Mouse (Mus musculus) embryonic facial prominence, embryonic 12.5 days (tissue): ENCODE results near the gene Kcng1. TPM values are rescaled to one million over a fixed set of nuclear protein-coding genes. Genes with fewer than 3 reads are reported as not detected.

Experiments
- ATAC-seq: fragments of 200-750 bp; cut with Nextera tagmentation; 2 replicates; pipeline ENCODE4 v1.8.0; 2017; ENCODE audit not compliant: insufficient number of reproducible peaks, insufficient read depth, low FRiP score, low TSS enrichment
- H3K27ac ChIP-seq: fragments of 300-500 bp; sonication (generic); 2 replicates; pipeline ENCODE4 v1.5.1; 2016; ENCODE audit warnings: mild to moderate bottlenecking
- H3K27me3 ChIP-seq: fragments of 300-500 bp; sonication (generic); 2 replicates; pipeline ENCODE4 v1.6.1; 2016; ENCODE audit warnings: mild to moderate bottlenecking, moderate library complexity
- H3K36me3 ChIP-seq: fragments of 300-500 bp; sonication (generic); 2 replicates; pipeline ENCODE4 v1.6.1; 2016; ENCODE audit warnings: mild to moderate bottlenecking
- H3K4me1 ChIP-seq: fragments of 300-500 bp; sonication (generic); 2 replicates; pipeline ENCODE4 v1.6.1; 2016
- H3K4me2 ChIP-seq: fragments of 300-500 bp; sonication (generic); replicated peaks from 2 replicates; pipeline ENCODE4 v1.6.1; 2016; ENCODE audit warnings: mild to moderate bottlenecking, moderate library complexity
- H3K4me3 ChIP-seq: fragments of 300-500 bp; sonication (generic); 2 replicates; pipeline ENCODE4 v1.5.1; 2016; ENCODE audit warnings: mild to moderate bottlenecking
- H3K9ac ChIP-seq: fragments of 300-500 bp; sonication (generic); 2 replicates; pipeline ENCODE4 v1.6.1; 2016; ENCODE audit warnings: mild to moderate bottlenecking, moderate library complexity
- H3K9me3 ChIP-seq: fragments of 300-500 bp; sonication (generic); 2 replicates; pipeline ENCODE4 v1.6.1; 2016; ENCODE audit warnings: mild to moderate bottlenecking, moderate library complexity
- WGBS: fragments of 180-500 bp; shearing (Covaris S2); methylation state at CpG from one replicate; pipeline ENCODE4 v1.1.7; 2016; 5-methylcytosine and 5-hydroxymethylcytosine counted together
- polyA plus RNA-seq: library from polyadenylated mRNA; unstranded; fragments of >200 nt; fragmentation: Nextera tagmentation; extraction: Ambion mirVana; gene quantifications from 2 replicates; pipeline ENCODE4 v1.2.1, GENCODE M21; 2016

The Kcng1 gene
- polyA plus RNA-seq, 1 experiment from 2014 or later = 2.0 TPM

GRCm38 (mm10) chr2:168233286-168233685 is 48.2 kb downstream of the Kcng1 start:
- Histone ChIP-seq H3K27me3 (no peaks in the 10 kb centered on the region), H3K27ac (no peak overlapping the region), H3K4me1 (peaks cover 25% of the 10 kb centered on the region), H3K36me3 (peaks cover 11% of the 10 kb centered on the region), H3K4me3 (no peak overlapping the region), H3K9me3 (no peaks in the 10 kb centered on the region), H3K9ac (no peak overlapping the region), H3K4me2 (no peak overlapping the region)
- 95% methylated on average over 5 of the region's 5 CpGs for WGBS
- no peak for ATAC-seq

GRCm38 (mm10) chr2:168231471-168231829 is 50.1 kb downstream of the Kcng1 start:
- Histone ChIP-seq H3K27me3 (no peaks in the 10 kb centered on the region), H3K4me2 (peak overlapping the region; percentile 100), H3K9me3 (no peaks in the 10 kb centered on the region), H3K9ac (peak overlapping the region; percentile 94), H3K4me1 (peaks cover 25% of the 10 kb centered on the region), H3K27ac (no peak overlapping the region), H3K36me3 (peaks cover 14% of the 10 kb centered on the region), H3K4me3 (peak overlapping the region; percentile 99)
- WGBS = 57% methylated on average over 33 of the region's 33 CpGs
- no peak for ATAC-seq

GRCm38 (mm10) chr2:168230773-168231470 is 50.6 kb downstream of the Kcng1 start:
- Histone ChIP-seq H3K27ac (peak overlapping the region; percentile 93), H3K4me2 (peak overlapping the region; percentile 100), H3K9ac (peak overlapping the region; percentile 94), H3K4me3 (peak overlapping the region; percentile 99), H3K36me3 (peaks cover 20% of the 10 kb centered on the region), H3K4me1 (peaks cover 25% of the 10 kb centered on the region), H3K9me3 (no peaks in the 10 kb centered on the region), H3K27me3 (no peaks in the 10 kb centered on the region)
- peak; percentile 26; the same call in 1 of the 2 replicates for ATAC-seq
- 3% methylated on average over 78 of the region's 105 CpGs for WGBS

GRCm38 (mm10) chr2:168230026-168230728 is 51.4 kb downstream of the Kcng1 start, which contains the start of the genes Gm20716, Dpm1 and Mocs3:
Gene Gm20716 (minus strand): TSS chr2:168230364.
Gene Dpm1 (minus strand): TSS chr2:168230591.
Gene Mocs3 (plus strand): TSS chr2:168230622.
- peak; percentile 83 for ATAC-seq
- Histone ChIP-seq H3K27ac (peak within 1 kb of the TSS; percentile 93), H3K9ac (peak within 1 kb of the TSS; percentile 94), H3K9me3 (no peaks in the 10 kb centered on the region), H3K4me3 (peak within 1 kb of the TSS; percentile 99), H3K36me3 (peaks cover 27% of the 10 kb centered on the region), H3K4me1 (peaks cover 25% of the 10 kb centered on the region), H3K27me3 (no peaks in the 10 kb centered on the region), H3K4me2 (peak within 1 kb of the TSS; percentile 100)
- WGBS = under 1% methylated on average over 69 of the region's 73 CpGs

DNA sequence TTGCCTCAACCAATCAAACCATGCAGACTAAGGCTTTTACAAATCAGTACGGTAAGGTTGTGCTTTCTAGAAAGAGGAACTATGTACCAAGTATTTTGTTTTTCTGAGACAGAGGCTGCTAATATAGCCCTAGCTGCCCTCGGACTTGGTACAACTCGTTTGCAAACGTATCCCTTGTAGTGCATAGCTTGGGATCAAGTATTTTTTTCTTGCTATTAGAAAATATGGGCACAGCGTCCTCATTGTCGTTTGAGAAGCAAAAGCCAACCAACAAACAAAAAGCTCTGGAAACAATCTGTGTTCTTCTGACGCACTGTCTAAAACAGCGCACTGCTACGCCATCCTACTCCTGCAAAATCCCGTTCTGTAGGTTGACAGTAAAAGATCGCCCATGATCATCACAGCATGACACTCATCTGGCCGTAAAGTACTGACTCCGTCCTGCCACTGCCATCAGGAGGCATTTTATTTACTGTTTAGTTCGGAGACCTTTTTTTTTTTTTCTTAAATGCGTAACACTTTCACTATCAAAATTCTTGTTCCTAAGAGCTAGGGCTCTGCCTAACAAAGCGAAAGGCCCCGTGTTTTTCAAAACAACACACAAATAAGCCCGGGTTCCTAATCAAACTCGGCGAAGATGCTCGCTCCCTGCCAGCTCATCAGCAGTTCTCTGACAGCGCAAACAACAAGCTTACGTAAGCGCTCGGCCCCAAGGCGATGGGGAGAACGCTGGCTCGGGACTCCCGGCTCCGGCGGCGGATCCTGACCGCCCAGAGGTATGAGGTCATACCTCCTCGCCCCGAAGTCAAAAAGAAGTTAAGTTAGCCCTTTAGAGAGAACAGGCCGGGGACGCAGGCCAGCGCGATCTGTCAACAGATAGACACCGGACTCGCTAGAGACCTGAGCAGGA is 52.2 kb downstream of the Kcng1 start:
- Histone ChIP-seq H3K4me1 (peaks cover 25% of the 10 kb centered on the region), H3K27me3 (no peaks in the 10 kb centered on the region), H3K4me2 (peak overlapping the region; percentile 100), H3K9ac (peak overlapping the region; percentile 94), H3K4me3 (peak overlapping the region; percentile 99), H3K27ac (peak overlapping the region; percentile 93), H3K9me3 (no peaks in the 10 kb centered on the region), H3K36me3 (peaks cover 35% of the 10 kb centered on the region)
- 19% methylated on average over 39 of the region's 41 CpGs for WGBS
- no peak for ATAC-seq

GRCm38 (mm10) chr2:168223326-168223725 is 58.2 kb downstream of the Kcng1 start:
- Histone ChIP-seq H3K4me1 (peaks cover under 1% of the 10 kb centered on the region), H3K4me3 (no peak overlapping the region), H3K9ac (no peak overlapping the region), H3K27me3 (no peaks in the 10 kb centered on the region), H3K36me3 (peaks cover 74% of the 10 kb centered on the region), H3K4me2 (no peak overlapping the region), H3K27ac (no peak overlapping the region), H3K9me3 (no peaks in the 10 kb centered on the region)
- ATAC-seq = no peak
- 83% methylated on average over 6 of the region's 6 CpGs for WGBS

- 54% methylated on average over 5 of the region's 5 CpGs for WGBS
- no peaks in the 10 kb centered on the region for H3K4me1 ChIP-seq
- ATAC-seq = no peak
- no peaks in the 10 kb centered on the region for H3K9me3 ChIP-seq
- no peaks in the 10 kb centered on the region for H3K27me3 ChIP-seq
- no peak overlapping the region for H3K27ac ChIP-seq
- peaks cover 87% of the 10 kb centered on the region for H3K36me3 ChIP-seq
- no peak overlapping the region for H3K9ac ChIP-seq
- H3K4me2 ChIP-seq = no peak overlapping the region
- H3K4me3 ChIP-seq = no peak overlapping the region
These were observed 67.6 kb downstream of the Kcng1 start for GRCm38 (mm10) chr2:168213788-168214397.

Other genes with a start within 250 kb of the Kcng1 start
- gene Pard6b, start 200.7 kb downstream of the Kcng1 start, polyA plus RNA-seq = 6.0 and 6.6 TPM in 2 replicates
- gene Adnp, start 74.6 kb downstream of the Kcng1 start, polyA plus RNA-seq = 10.9 and 20.4 TPM in 2 replicates
- gene Gm20716, start 51.4 kb downstream of the Kcng1 start, polyA plus RNA-seq = 23.1 and 26.5 TPM in 2 replicates
- 87.3 and 93.1 TPM in 2 replicates for gene Dpm1, start 51.1 kb downstream of the Kcng1 start, polyA plus RNA-seq
- gene Mocs3, start 51.1 kb downstream of the Kcng1 start, polyA plus RNA-seq = 12.7 and 13.5 TPM in 2 replicates